Mouse (Mus musculus): ENCODE measurements around the gene Hc. TPM values are rescaled to one million over a fixed set of nuclear protein-coding genes. Genes with fewer than 3 reads are reported as not detected.
A peak's percentile ranks its signal among the peaks of the same experiment; 100 is the strongest.

Hc gene
- 0.57 TPM in 1 of 3 replicates, not detected in the others for total RNA-seq (2017)

DNA sequence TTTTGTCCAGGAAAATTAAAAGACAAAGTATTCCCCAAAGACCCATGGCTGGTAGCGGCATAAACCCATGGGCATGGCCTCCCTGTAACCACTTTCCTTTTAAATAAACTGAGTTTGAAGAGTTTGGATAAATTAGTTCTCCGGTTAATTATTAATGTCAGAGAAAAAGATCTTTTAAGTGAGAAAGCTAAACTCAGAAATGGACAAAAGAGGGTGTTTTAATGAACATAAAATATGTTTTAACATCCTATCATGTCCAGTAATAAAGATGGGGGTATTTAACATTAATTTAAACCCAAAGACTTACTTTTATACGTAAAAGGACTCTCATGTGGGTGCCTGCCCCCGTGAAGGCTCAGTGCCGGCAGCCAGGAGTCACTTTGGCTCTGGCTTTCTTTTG lies at the start of gene Hc:
Gene Hc (minus strand): TSS at position 101 of the 400 bp plus-strand sequence.
- no peak for ATAC-seq (replicated peaks; ENCODE audit: insufficient number of reproducible peaks, low FRiP score, low TSS enrichment, poor library complexity, severe bottlenecking)

DNA sequence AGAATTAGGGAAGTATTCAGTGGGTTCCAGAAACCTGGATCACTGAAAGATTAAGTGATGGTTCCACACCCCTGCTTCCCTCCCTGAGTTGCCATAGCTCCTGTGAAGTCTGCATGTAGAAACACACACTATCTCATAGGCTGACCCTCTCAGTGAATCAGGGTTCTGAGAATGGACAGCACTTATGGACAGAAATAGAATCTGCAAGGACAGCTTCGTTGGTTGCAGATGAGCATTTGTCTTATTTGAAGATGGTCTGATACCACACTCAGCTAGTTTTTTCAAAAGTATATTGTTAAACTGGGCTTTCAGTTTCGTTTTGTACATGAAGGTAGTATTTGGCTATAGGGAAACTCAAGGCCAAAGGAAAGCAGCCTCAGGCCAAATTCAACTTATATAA lies 49.3 kb upstream of the Hc start:
- no peak for ATAC-seq (replicated peaks; ENCODE audit: insufficient number of reproducible peaks, low FRiP score, low TSS enrichment, poor library complexity, severe bottlenecking)

DNA sequence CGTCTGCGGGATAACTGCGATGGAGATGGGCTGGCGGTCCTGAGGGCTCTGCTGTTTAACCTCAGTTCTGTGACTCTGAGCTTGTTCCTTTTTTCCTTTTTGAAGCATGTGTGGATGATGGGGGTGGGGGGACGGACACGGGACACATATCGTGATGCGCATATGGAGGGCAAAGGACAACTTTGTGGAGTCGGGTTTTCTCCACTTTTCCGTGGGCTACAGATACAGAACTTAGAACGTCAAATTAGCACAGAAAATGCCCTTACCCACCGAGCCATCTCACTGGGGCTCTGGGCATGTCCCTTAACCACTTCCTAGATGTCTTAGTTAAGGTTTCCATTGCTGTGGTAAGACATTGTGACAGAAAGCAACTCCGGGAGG lies 48.7 kb upstream of the Hc start:
- ATAC-seq (replicated peaks; ENCODE audit: insufficient number of reproducible peaks, low FRiP score, low TSS enrichment, poor library complexity, severe bottlenecking): peak; percentile 49

DNA sequence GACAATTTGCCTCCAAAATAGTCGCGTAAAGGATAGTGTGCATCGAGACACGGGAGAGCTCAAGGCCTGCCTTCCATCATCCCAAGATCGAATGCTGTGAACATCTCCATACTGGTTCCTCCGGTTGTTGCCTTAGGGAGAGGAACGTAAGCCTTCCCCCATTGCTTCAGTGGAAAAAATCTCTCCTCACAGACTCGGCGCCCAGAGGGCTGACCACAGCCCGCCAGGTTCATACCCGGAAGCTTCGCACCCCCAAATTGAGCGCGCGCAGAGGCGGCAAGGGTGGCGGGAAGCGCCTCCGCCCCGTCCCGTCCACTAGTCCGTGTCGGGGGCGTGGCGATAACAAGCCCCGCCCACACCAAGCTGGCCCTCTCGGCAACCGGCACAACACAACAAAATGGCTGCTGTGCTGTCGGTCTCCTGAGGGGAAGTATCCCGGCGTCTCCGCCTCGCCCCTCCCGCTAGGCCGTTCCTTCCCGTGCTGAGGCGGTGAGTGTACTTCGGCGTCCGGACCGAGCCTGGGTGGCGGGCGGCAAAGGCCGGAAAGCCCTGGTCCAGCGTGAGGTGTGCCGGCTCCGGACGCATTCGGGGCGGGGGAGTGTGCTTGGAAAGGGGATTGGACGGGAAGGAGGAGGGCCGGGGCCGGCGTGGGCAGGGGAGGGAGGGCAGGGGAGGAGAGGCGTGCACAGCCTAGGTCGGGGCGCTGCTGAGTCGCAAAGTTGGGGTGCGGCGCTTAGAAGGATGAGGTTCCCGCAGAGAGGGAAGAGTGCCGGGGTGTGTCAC lies 48.1 kb upstream of the Hc start, which contains the start of gene Cntrl:
Gene Cntrl (plus strand): TSS at position 352 of the 783 bp plus-strand sequence.
- peak; percentile 93 for ATAC-seq (replicated peaks; ENCODE audit: insufficient number of reproducible peaks, low FRiP score, low TSS enrichment, poor library complexity, severe bottlenecking)

DNA sequence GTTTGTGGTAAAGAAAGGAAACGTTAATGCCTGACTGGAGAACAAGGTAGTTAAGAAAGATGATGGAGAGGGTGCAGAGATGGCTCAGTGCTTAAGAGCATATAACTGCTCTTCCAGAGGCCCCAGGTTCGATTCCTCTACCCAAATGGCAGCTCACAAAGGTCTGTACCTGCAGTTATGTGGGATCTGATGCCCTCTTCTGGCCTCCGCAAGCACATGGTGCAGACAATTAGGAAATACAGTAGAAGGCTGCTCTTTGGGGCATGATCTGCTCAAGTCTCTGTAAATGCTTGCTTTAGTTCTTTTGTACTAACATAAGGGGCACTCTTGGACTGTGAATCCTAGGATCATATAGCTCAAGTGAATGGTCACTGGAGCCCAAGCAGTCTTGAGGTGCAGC lies 47.5 kb upstream of the Hc start:
- peak; percentile 16 for ATAC-seq (replicated peaks; ENCODE audit: insufficient number of reproducible peaks, low FRiP score, low TSS enrichment, poor library complexity, severe bottlenecking)

GRCm38 (mm10) chr2:35107984-35108635 lies 46.9 kb upstream of the Hc start:
- peak; percentile 24; the same call in 1 of the 2 replicates for ATAC-seq (replicated peaks; ENCODE audit: insufficient number of reproducible peaks, low FRiP score, low TSS enrichment, poor library complexity, severe bottlenecking)

GRCm38 (mm10) chr2:35104843-35105242 lies 43.6 kb upstream of the Hc start:
- no peak for ATAC-seq (replicated peaks; ENCODE audit: insufficient number of reproducible peaks, low FRiP score, low TSS enrichment, poor library complexity, severe bottlenecking)

GRCm38 (mm10) chr2:35103558-35103957 lies 42.3 kb upstream of the Hc start:
- no peak for ATAC-seq (replicated peaks; ENCODE audit: insufficient number of reproducible peaks, low FRiP score, low TSS enrichment, poor library complexity, severe bottlenecking)

DNA sequence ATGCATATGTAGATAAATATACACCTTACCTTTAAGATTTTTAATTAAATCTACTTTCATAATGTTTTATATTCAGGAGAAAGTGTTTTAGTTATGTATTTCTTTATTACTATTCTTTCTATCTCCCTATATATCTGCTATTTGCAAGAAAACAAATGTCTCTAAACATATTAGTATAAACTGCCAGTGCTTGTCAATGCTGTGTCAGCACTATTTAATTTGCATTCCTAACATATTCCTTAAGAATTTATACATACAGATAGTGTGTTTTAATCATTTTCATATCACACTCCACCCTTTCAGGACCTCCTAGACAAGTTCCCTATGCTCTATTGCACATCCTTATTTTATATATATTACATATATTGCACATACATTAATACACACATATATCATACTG lies 41.5 kb upstream of the Hc start:
- ATAC-seq (replicated peaks; ENCODE audit: insufficient number of reproducible peaks, low FRiP score, low TSS enrichment, poor library complexity, severe bottlenecking): no peak

DNA sequence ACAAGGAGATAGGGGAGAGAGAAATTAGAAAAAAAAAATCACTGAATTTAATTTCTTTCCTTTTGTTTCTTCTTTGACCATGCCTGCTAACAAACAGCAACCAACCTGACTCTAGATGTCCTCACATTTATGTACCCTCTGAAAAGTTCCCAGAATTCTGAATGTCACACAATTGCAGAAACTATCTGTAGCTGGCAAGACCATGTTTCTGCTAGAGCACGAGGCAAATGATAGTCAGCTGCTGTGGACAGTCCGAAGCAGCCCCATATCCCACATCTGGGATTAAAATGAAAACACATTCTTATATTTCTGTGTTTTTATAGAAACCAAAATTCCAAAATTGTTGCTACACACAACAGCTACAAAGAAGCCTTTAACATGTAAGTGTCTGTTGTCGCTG lies 40.2 kb upstream of the Hc start, which contains the start of gene AI182371:
Gene AI182371 (minus strand): TSS at position 101 of the 400 bp plus-strand sequence.
- no peak for ATAC-seq (replicated peaks; ENCODE audit: insufficient number of reproducible peaks, low FRiP score, low TSS enrichment, poor library complexity, severe bottlenecking)

DNA sequence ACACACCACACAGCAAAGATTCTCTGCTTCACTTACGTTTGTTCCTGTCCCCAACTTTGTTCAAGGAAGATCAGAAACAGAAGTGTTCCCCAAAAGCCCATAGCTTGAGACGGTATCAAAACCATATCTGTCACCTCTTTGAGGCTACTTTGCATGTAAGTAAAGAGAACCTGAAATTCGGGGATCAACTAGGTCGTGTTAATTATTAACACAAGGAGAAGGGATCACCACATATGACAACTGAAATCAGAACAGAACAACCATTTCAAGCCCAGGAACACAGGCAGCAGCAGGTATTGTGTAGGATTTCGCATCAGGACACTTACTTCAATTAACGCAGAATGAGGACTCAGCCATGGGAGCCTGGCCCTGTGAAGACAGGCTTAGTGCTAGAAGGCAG lies 39.3 kb upstream of the Hc start:
- no peak for ATAC-seq (replicated peaks; ENCODE audit: insufficient number of reproducible peaks, low FRiP score, low TSS enrichment, poor library complexity, severe bottlenecking)

DNA sequence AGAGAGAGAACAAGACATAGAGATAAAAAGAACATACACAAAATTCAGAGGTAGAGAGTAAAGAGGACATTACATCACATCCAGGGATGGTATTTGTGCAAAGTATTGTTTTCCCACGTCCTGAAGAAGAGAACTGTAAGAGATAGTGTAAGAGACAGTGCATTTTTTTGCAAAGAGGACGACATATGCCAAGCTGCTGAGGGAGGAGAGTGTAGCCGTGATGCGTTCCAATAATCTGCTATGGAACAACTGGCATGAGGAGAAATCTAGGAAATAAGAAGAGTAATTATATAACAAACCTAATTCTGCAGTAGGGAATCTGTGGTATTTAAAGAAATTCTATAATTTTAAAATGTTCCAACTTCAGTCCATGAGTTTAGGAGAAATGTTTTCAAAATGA lies 26.2 kb upstream of the Hc start:
- no peak for ATAC-seq (replicated peaks; ENCODE audit: insufficient number of reproducible peaks, low FRiP score, low TSS enrichment, poor library complexity, severe bottlenecking)

- ATAC-seq (replicated peaks; ENCODE audit: insufficient number of reproducible peaks, low FRiP score, low TSS enrichment, poor library complexity, severe bottlenecking): no peak
Measured at GRCm38 (mm10) chr2:35079166-35079565, 17.9 kb upstream of the Hc start.

DNA sequence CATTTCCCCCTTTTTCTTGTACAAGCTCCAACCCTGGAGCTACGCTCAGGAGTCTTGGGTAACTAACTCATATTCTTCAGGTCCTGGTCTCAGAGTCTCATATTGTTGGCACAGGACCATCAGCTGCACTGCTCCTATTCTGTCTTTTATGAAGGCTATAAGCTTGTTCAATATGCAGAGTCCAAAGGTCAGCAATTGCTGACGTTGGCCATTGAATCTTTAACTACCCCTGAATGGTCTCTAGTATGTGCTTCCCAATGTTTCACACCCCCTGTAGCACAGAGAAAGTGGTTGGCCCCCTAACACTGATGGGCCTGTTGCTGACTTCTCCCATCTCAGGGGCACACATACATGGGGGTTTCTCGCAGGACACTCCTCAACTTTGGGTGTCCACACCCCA lies 13.1 kb upstream of the Hc start:
- no peak for ATAC-seq (replicated peaks; ENCODE audit: insufficient number of reproducible peaks, low FRiP score, low TSS enrichment, poor library complexity, severe bottlenecking)

DNA sequence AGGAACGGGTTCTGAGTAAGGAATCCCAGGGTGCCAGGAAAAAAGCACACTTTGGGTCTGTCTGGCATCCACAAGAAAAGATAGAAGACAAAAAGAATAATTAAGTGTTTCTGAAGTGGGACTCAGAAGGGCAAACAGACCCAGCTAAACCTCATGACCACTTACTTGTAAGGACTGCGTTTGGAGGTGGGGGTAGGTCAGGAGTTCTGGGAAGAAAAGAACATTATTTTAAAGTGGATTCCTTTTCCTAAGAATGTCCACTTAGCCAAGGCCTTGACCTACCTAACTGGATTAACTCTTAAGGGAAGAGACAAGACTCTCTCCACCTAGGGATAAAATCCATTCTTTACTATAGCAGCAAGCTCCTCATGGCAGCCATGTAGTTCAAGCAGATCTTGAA lies 11.3 kb upstream of the Hc start:
- ATAC-seq (replicated peaks; ENCODE audit: insufficient number of reproducible peaks, low FRiP score, low TSS enrichment, poor library complexity, severe bottlenecking): no peak

GRCm38 (mm10) chr2:35070275-35070674 lies 9.0 kb upstream of the Hc start:
- no peak for ATAC-seq (replicated peaks; ENCODE audit: insufficient number of reproducible peaks, low FRiP score, low TSS enrichment, poor library complexity, severe bottlenecking)

DNA sequence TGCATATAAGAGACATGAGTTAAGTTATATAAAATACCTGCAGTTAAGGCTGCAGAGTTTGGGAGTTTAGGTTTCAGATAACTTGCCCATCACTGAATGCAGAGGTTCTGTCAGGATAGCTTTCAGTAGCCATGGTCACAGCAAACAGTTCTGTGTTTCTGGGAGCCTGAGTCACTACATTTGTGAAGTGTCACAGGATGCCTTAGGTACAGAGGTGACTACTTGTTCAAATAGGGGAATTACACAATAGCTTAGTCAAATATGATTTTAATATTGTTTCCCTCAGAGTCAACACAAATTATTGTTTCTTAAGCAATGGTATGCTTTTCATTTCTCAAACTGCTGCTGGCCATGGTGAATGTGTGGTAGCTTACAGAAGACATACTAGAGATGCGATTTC lies 7.9 kb upstream of the Hc start:
- no peak for ATAC-seq (replicated peaks; ENCODE audit: insufficient number of reproducible peaks, low FRiP score, low TSS enrichment, poor library complexity, severe bottlenecking)

GRCm38 (mm10) chr2:35067117-35067516 lies 5.9 kb upstream of the Hc start:
- no peak for ATAC-seq (replicated peaks; ENCODE audit: insufficient number of reproducible peaks, low FRiP score, low TSS enrichment, poor library complexity, severe bottlenecking)

GRCm38 (mm10) chr2:35066525-35067082 lies 5.4 kb upstream of the Hc start:
- ATAC-seq (replicated peaks; ENCODE audit: insufficient number of reproducible peaks, low FRiP score, low TSS enrichment, poor library complexity, severe bottlenecking): no peak

All from monocyte, adult 5-6 weeks (primary cell).